Mouse (Mus musculus) heart, adult 18-20 months (tissue): ENCODE measurements around the gene Gm20662. TPM values are rescaled to one million over a fixed set of nuclear protein-coding genes. Genes with fewer than 3 reads are reported as not detected.
"Not testable (repeated sequence)": the region's sequence is repeated elsewhere in the genome, so short reads cannot be mapped to it uniquely, and the experiment has no call there.

ENCODE experiments used
- DNase-seq, 2 experiments: peaks; one replicate each; pipeline ENCODE4 v3.0.0; 2021 to 2022; ENCODE audit warnings: mixed read lengths in 1 of 2
- total RNA-seq, 2 experiments: library from RNA; stranded (reverse); gene quantifications; 2 replicates each; pipeline ENCODE4 v1.2.3; 2021

Gm20662 gene
- total RNA-seq, 2 experiments from 2014 or later = 1.1 to 1.4 TPM

- DNase-seq = no peak
Observed at GRCm38 (mm10) chr9:108010385-108010784, 14.2 kb downstream of the Gm20662 start.

GRCm38 (mm10) chr9:108013577-108013976 is 17.4 kb downstream of the Gm20662 start:
- DNase-seq = not testable (repeated sequence)

- no peak for DNase-seq
Observed at GRCm38 (mm10) chr9:108017127-108017526, 21.0 kb downstream of the Gm20662 start.

GRCm38 (mm10) chr9:108020741-108021140 is 24.6 kb downstream of the Gm20662 start:
- peak; percentile 28 to 38 for DNase-seq

GRCm38 (mm10) chr9:108023216-108023615 is 27.1 kb downstream of the Gm20662 start:
- DNase-seq = no peak

GRCm38 (mm10) chr9:108026584-108026983 is 30.4 kb downstream of the Gm20662 start:
- no peak for DNase-seq

GRCm38 (mm10) chr9:108027867-108028266 is 31.7 kb downstream of the Gm20662 start:
- DNase-seq = no peak

- no peak for DNase-seq
Observed at GRCm38 (mm10) chr9:108032126-108032525, 36.0 kb downstream of the Gm20662 start.

GRCm38 (mm10) chr9:108035331-108036156 is 39.4 kb downstream of the Gm20662 start:
- no peak for DNase-seq

- DNase-seq = no peak
Observed at GRCm38 (mm10) chr9:108044751-108045492, 48.8 kb downstream of the Gm20662 start.

GRCm38 (mm10) chr9:108046582-108046981 is 50.4 kb downstream of the Gm20662 start:
- DNase-seq = no peak

GRCm38 (mm10) chr9:108047601-108048565 is 51.7 kb downstream of the Gm20662 start:
- no peak for DNase-seq

GRCm38 (mm10) chr9:108048566-108048955 is 52.4 kb downstream of the Gm20662 start:
- DNase-seq = no peak

- DNase-seq = peak; percentile 93 to 99
Observed at GRCm38 (mm10) chr9:108049016-108049455, 52.9 kb downstream of the Gm20662 start, which contains the start of gene Gmppb. Gmppb (plus strand) TSS chr9:108049242.

GRCm38 (mm10) chr9:108049561-108050251 is 53.6 kb downstream of the Gm20662 start:
- DNase-seq = no peak

GRCm38 (mm10) chr9:108051184-108051930 is 55.2 kb downstream of the Gm20662 start:
- no peak for DNase-seq

- no peak for DNase-seq
Observed at GRCm38 (mm10) chr9:108051931-108052220, 55.7 kb downstream of the Gm20662 start.

GRCm38 (mm10) chr9:108052411-108052810 is 56.3 kb downstream of the Gm20662 start:
- no peak for DNase-seq

- peak; percentile 97 to 99 for DNase-seq
Observed at GRCm38 (mm10) chr9:108052885-108053664, 56.9 kb downstream of the Gm20662 start, which contains the start of gene Amigo3. Amigo3 (plus strand) TSS chr9:108053159.
